Mouse (Mus musculus): Measurements from ENCODE around the gene Ncor1.

- TF ChIP-seq EP300 (IDR thresholded peaks at IDR 0.05; ENCODE audit: low read depth): no peak
- TF ChIP-seq CTCF (IDR thresholded peaks at IDR 0.05; ENCODE audit: low read depth): no peak
These were observed 70.6 kb downstream of the Ncor1 start for GRCm38 (mm10) chr11:62387608-62388330.
